ENCODE assay signal across 8 mouse cellular contexts in the genomic region with DNA sequence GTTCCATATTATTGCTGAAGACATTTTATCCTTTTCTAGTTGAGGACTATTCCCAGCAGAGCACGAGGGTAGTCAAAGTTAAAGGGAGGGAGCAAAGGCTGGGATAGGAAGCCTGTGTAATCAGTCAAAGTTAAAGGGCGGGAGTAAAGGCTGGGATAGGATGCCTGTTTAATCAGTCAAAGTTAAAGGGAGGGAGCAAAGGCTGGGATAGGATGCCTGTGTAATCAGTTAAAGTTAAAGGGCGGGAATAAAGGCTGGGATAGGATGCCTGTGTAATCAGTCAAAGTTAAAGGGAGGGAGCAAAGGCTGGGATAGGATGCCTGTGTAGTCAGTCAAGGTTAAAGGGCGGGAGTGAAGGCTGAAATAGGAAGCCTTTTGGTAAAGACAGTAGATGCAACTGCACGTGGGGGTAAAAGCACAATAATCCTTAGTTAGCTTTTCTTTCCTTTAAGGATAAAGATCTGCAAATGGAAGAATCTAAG. TPM values are rescaled to one million over a fixed set of nuclear protein-coding genes. Genes with fewer than 3 reads are reported as not detected.
DNase-seq lines count a peak whose midpoint lies in the region; ATAC-seq lines count a peak whose summit lies in the region.

No protein-coding gene starts in this region.

- no peak overlapping the region for H3K27ac ChIP-seq in heart, embryonic 12.5 days (ENCODE audit: poor library complexity, severe bottlenecking)
- no peak overlapping the region for H3K27ac ChIP-seq in kidney, embryonic 15.5 days
- no peak overlapping the region for H3K27ac ChIP-seq in limb, embryonic 15.5 days
- H3K27ac ChIP-seq in midbrain, embryonic 16.5 days (ENCODE audit: low read length): no peak overlapping the region

- DNase-seq in 3T3-L1 (ENCODE audit: low read depth, low spot score): peak; percentile 96
- peak; percentile 70 for DNase-seq in fat pad, adult 2 months (ENCODE audit: extremely low read depth, low read depth, low spot score)
- DNase-seq in telencephalon, adult 2 months (ENCODE audit: low read depth, low spot score): peak; percentile 97

- H3K27me3 ChIP-seq in heart, embryonic 12.5 days (replicated peaks): no peaks in the 10 kb centered on the region
- H3K27me3 ChIP-seq in kidney, embryonic 15.5 days: no peaks in the 10 kb centered on the region
- no peaks in the 10 kb centered on the region for H3K27me3 ChIP-seq in limb, embryonic 15.5 days
- H3K27me3 ChIP-seq in midbrain, embryonic 16.5 days (ENCODE audit: control insufficient read depth, insufficient read depth, low read depth, low read length): no peaks in the 10 kb centered on the region

- no peak overlapping the region for H3K4me2 ChIP-seq in heart, embryonic 12.5 days
- H3K4me2 ChIP-seq in kidney, embryonic 15.5 days: no peak overlapping the region
- 0 out of 2 replicates have a peak overlapping the region, but pooled peaks have one; percentile 17 for H3K4me2 ChIP-seq in limb, embryonic 15.5 days
- peak overlapping the region; percentile 30; the same call in 1 of the 2 replicates for H3K4me2 ChIP-seq in midbrain, embryonic 16.5 days (ENCODE audit: low read length)

- H3K4me1 ChIP-seq in heart, embryonic 12.5 days (replicated peaks): peaks cover 2% of the 10 kb centered on the region
- H3K4me1 ChIP-seq in kidney, embryonic 15.5 days: peaks cover 4% of the 10 kb centered on the region
- peaks cover under 1% of the 10 kb centered on the region for H3K4me1 ChIP-seq in limb, embryonic 15.5 days
- peaks cover 2% of the 10 kb centered on the region; the same call in 1 of the 2 replicates for H3K4me1 ChIP-seq in midbrain, embryonic 16.5 days (ENCODE audit: control insufficient read depth, insufficient read depth, low read length)

- H3K9me3 ChIP-seq in heart, embryonic 12.5 days (replicated peaks): no peaks in the 10 kb centered on the region; the same call in 1 of the 2 replicates
- H3K9me3 ChIP-seq in kidney, embryonic 15.5 days (replicated peaks): no peaks in the 10 kb centered on the region
- no peaks in the 10 kb centered on the region for H3K9me3 ChIP-seq in limb, embryonic 15.5 days
- no peaks in the 10 kb centered on the region for H3K9me3 ChIP-seq in midbrain, embryonic 16.5 days (replicated peaks; ENCODE audit: control insufficient read depth, low read length, poor library complexity, severe bottlenecking)

- WGBS in heart, embryonic 12.5 days: 10% methylated on average over 5 of the region's 5 CpGs
- WGBS in kidney, embryonic 15.5 days: 13% methylated on average over 5 of the region's 5 CpGs
- 14% methylated on average over 5 of the region's 5 CpGs for WGBS in limb, embryonic 15.5 days
- 10% methylated on average over 5 of the region's 5 CpGs for WGBS in midbrain, embryonic 16.5 days

- no peaks in the 10 kb centered on the region for H3K36me3 ChIP-seq in heart, embryonic 12.5 days
- H3K36me3 ChIP-seq in kidney, embryonic 15.5 days: no peaks in the 10 kb centered on the region
- no peaks in the 10 kb centered on the region for H3K36me3 ChIP-seq in limb, embryonic 15.5 days
- H3K36me3 ChIP-seq in midbrain, embryonic 16.5 days (ENCODE audit: control insufficient read depth, insufficient read depth, low read length): no peaks in the 10 kb centered on the region

- ATAC-seq in activated CD4-positive, CD25-positive, alpha-beta regulatory T cell, adult 4 months: peak; percentile 61
- ATAC-seq in heart, embryonic 12.5 days (ENCODE audit: insufficient number of reproducible peaks, low FRiP score): peak; percentile 87
- peak; percentile 95 for ATAC-seq in kidney, embryonic 15.5 days (replicated peaks; ENCODE audit: low FRiP score)
- peak; percentile 91 for ATAC-seq in limb, embryonic 15.5 days (ENCODE audit: insufficient number of reproducible peaks, low FRiP score, low TSS enrichment, low read depth)
- ATAC-seq in midbrain, embryonic 16.5 days: peak; percentile 98

- H3K4me3 ChIP-seq in heart, embryonic 12.5 days: no peak overlapping the region
- no peak overlapping the region for H3K4me3 ChIP-seq in kidney, embryonic 15.5 days (replicated peaks)
- H3K4me3 ChIP-seq in limb, embryonic 15.5 days: no peak overlapping the region
- H3K4me3 ChIP-seq in midbrain, embryonic 16.5 days (ENCODE audit: low read depth, low read length): no peak overlapping the region

- H3K9ac ChIP-seq in heart, embryonic 12.5 days: no peak overlapping the region
- H3K9ac ChIP-seq in kidney, embryonic 15.5 days: no peak overlapping the region
- no peak overlapping the region for H3K9ac ChIP-seq in limb, embryonic 15.5 days
- H3K9ac ChIP-seq in midbrain, embryonic 16.5 days (ENCODE audit: low read depth, low read length): no peak overlapping the region

RNA-seq across cellular contexts. Expression of gene Srbd1, which starts 5.9 kb away (rescaled TPM):
- 10 to 100 TPM in 1 of 2 experiments, 1 to 10 TPM in 1; 9.5 to 10.9 TPM for polyA plus RNA-seq in activated CD4-positive, CD25-positive, alpha-beta regulatory T cell, adult 4 months (2017; shearing (Covaris generic))
- polyA plus RNA-seq in heart, embryonic 12.5 days (2016; fragmentation: Nextera tagmentation; extraction: Ambion mirVana): 13.1 and 14.0 TPM in 2 replicates
- polyA plus RNA-seq in kidney, embryonic 15.5 days (2015; fragmentation: Nextera tagmentation; extraction: Ambion mirVana): 21.0 and 21.7 TPM in 2 replicates
- polyA plus RNA-seq in limb, embryonic 15.5 days (2015; fragmentation: Nextera tagmentation; extraction: Ambion mirVana): 14.5 and 15.0 TPM in 2 replicates
- 15.5 and 15.7 TPM in 2 replicates for polyA plus RNA-seq in midbrain, embryonic 16.5 days (2015; fragmentation: Nextera tagmentation; extraction: Ambion mirVana)

RNA-seq across cellular contexts. Expression of gene Prkce, which starts 16.7 kb away (rescaled TPM):
- 1 to 10 TPM; 2.1 to 2.9 TPM for polyA plus RNA-seq in activated CD4-positive, CD25-positive, alpha-beta regulatory T cell, adult 4 months (2017; shearing (Covaris generic))
- polyA plus RNA-seq in heart, embryonic 12.5 days (2016; fragmentation: Nextera tagmentation; extraction: Ambion mirVana): 12.0 and 14.6 TPM in 2 replicates
- 6.8 and 7.1 TPM in 2 replicates for polyA plus RNA-seq in kidney, embryonic 15.5 days (2015; fragmentation: Nextera tagmentation; extraction: Ambion mirVana)
- 6.5 and 6.8 TPM in 2 replicates for polyA plus RNA-seq in limb, embryonic 15.5 days (2015; fragmentation: Nextera tagmentation; extraction: Ambion mirVana)
- polyA plus RNA-seq in midbrain, embryonic 16.5 days (2015; fragmentation: Nextera tagmentation; extraction: Ambion mirVana): 34.8 and 41.5 TPM in 2 replicates

Comparison
In these comparisons a context has a peak if more than half of its experiments do, and no peak if none do; other contexts are left out.
1. H3K4me2 ChIP-seq: peak in limb, embryonic 15.5 days (single experiment) and midbrain, embryonic 16.5 days (single experiment); none in heart, embryonic 12.5 days (single experiment) and kidney, embryonic 15.5 days (single experiment).
2. Peak in every context shown above with its lines, with median percentiles within 50 percentile points of each other: DNase-seq and ATAC-seq.